Mouse (Mus musculus) MEL (cell line): ENCODE results near the gene Als2cr12. TPM values are rescaled to one million over a fixed set of nuclear protein-coding genes. Genes with fewer than 3 reads are reported as not detected.
A peak's percentile ranks its signal among the peaks of the same experiment; 100 is the strongest.

ENCODE experiments used
- DNase-seq: peaks from one replicate; pipeline ENCODE4 v3.0.0; 2011; ENCODE audit warnings: low read depth, low spot score
- H3K27ac ChIP-seq: 2 replicates; pipeline ENCODE4 v1.5.1; 2012; ENCODE audit warnings: low read depth, mild to moderate bottlenecking, control low read depth, low read length, moderate library complexity; ENCODE audit not compliant: control insufficient read depth
- H3K27me3 ChIP-seq, 2 experiments: fragments of 150-350 bp in 1 of 2; sonication (generic) in 1 of 2; 2 replicates each; pipeline ENCODE4 v1.6.1; 2012; ENCODE audit warnings: low read length in 2 of 2, mild to moderate bottlenecking in 2 of 2, improper control_type of control experiment in 1 of 2, moderate library complexity in 1 of 2; ENCODE audit not compliant: insufficient read depth in 2 of 2, control insufficient read depth in 1 of 2
- H3K36me3 ChIP-seq, 2 experiments: 2 replicates each; pipeline ENCODE4 v1.6.1; 2012 to 2014; ENCODE audit warnings: low read length in 2 of 2, improper control_type of control experiment in 1 of 2, inconsistent platforms in 1 of 2, mild to moderate bottlenecking in 1 of 2; ENCODE audit not compliant: insufficient read depth in 2 of 2, control insufficient read depth in 1 of 2
- H3K4me1 ChIP-seq, 2 experiments: fragments of 150-350 bp in 1 of 2; sonication (generic) in 1 of 2; 2 replicates each; pipeline ENCODE4 v1.6.1; 2012; ENCODE audit warnings: low read length in 2 of 2, improper control_type of control experiment in 1 of 2, mild to moderate bottlenecking in 1 of 2; ENCODE audit not compliant: insufficient read depth in 2 of 2, control insufficient read depth in 1 of 2
- H3K4me3 ChIP-seq, 2 experiments: fragments of 150-350 bp in 1 of 2; sonication (generic) in 1 of 2; 2 replicates each; pipeline ENCODE4 v1.5.1; 2012; ENCODE audit warnings: low read depth in 2 of 2, low read length in 2 of 2, mild to moderate bottlenecking in 2 of 2, moderate library complexity in 2 of 2, control low read depth in 1 of 2, improper control_type of control experiment in 1 of 2; ENCODE audit not compliant: control insufficient read depth in 1 of 2, insufficient read depth in 1 of 2
- H3K79me2 ChIP-seq: 2 replicates; pipeline ENCODE4 v1.6.1; 2012; ENCODE audit warnings: mild to moderate bottlenecking, low read length, moderate library complexity; ENCODE audit not compliant: control insufficient read depth, poor library complexity, insufficient read depth
- H3K9ac ChIP-seq: 2 replicates; pipeline ENCODE4 v1.6.1; 2012; ENCODE audit warnings: low read depth, mild to moderate bottlenecking, control low read depth, low read length, moderate library complexity; ENCODE audit not compliant: control insufficient read depth, poor library complexity, severe bottlenecking
- H3K9me3 ChIP-seq: fragments of 150-350 bp; sonication (generic); replicated peaks from 2 replicates; pipeline ENCODE4 v1.6.1; 2012; ENCODE audit warnings: mild to moderate bottlenecking, low read length, improper control_type of control experiment, moderate library complexity; ENCODE audit not compliant: insufficient read depth
- CHD2 ChIP-seq: IDR thresholded peaks from 2 replicates; pipeline ENCODE4 v1.6.1; 2011; ENCODE audit warnings: low read length, improper control_type of control experiment
- CTCF ChIP-seq, 3 experiments: IDR thresholded peaks in 2 of 3; conservative IDR thresholded peaks in 1 of 3; 2 replicates each; pipeline ENCODE4 v1.5.1; 2011 to 2012; ENCODE audit warnings: low read length in 3 of 3, low read depth in 2 of 3, mild to moderate bottlenecking in 2 of 3, improper control_type of control experiment in 1 of 3, inconsistent platforms in 1 of 3, mixed read lengths in 1 of 3, moderate library complexity in 1 of 3; ENCODE audit not compliant: control insufficient read depth in 1 of 3, insufficient read depth in 1 of 3, poor library complexity in 1 of 3, severe bottlenecking in 1 of 3
- E2F4 ChIP-seq: IDR thresholded peaks from 2 replicates; pipeline ENCODE4 v1.6.1; 2011; ENCODE audit warnings: low read depth, low read length, improper control_type of control experiment, borderline replicate concordance
- EP300 ChIP-seq, 2 experiments: IDR thresholded peaks; 2 replicates each; pipeline ENCODE4 v1.6.1; 2011; ENCODE audit warnings: improper control_type of control experiment in 2 of 2, low read length in 2 of 2, low read depth in 1 of 2, mild to moderate bottlenecking in 1 of 2
- GATA1 ChIP-seq: IDR thresholded peaks from 2 replicates; pipeline ENCODE4 v1.6.1; 2011; ENCODE audit warnings: low read depth, low read length, improper control_type of control experiment
- JUND ChIP-seq: IDR thresholded peaks from 2 replicates; pipeline ENCODE4 v1.6.1; 2011; ENCODE audit warnings: low read depth, mild to moderate bottlenecking, improper control_type of control experiment, low read length
- KAT2A ChIP-seq: conservative IDR thresholded peaks from 2 replicates; pipeline ENCODE4 v1.6.1; 2012; ENCODE audit warnings: low read depth, low read length, improper control_type of control experiment, inconsistent platforms
- MAFK ChIP-seq: IDR thresholded peaks from 2 replicates; pipeline ENCODE4 v1.6.1; 2011; ENCODE audit warnings: low read depth, mild to moderate bottlenecking, low read length, improper control_type of control experiment, borderline replicate concordance
- MAZ ChIP-seq: IDR thresholded peaks from 2 replicates; pipeline ENCODE4 v1.6.1; 2012; ENCODE audit warnings: low read depth, mild to moderate bottlenecking, inconsistent platforms, low read length, improper control_type of control experiment
- MEF2A ChIP-seq: IDR thresholded peaks from 2 replicates; pipeline ENCODE4 v1.6.1; 2014; ENCODE audit warnings: low read depth, mild to moderate bottlenecking, inconsistent platforms, low read length, improper control_type of control experiment; ENCODE audit not compliant: poor library complexity, insufficient replicate concordance, severe bottlenecking; ENCODE audit errors: extremely low read depth
- MYB ChIP-seq: IDR thresholded peaks from 2 replicates; pipeline ENCODE4 v1.6.1; 2011; ENCODE audit warnings: mild to moderate bottlenecking, low read depth, low read length, improper control_type of control experiment
- MYC ChIP-seq: IDR thresholded peaks from 2 replicates; pipeline ENCODE4 v1.6.1; 2011; ENCODE audit warnings: low read depth, mild to moderate bottlenecking, low read length, improper control_type of control experiment, moderate library complexity
- NRF1 ChIP-seq: IDR thresholded peaks from 2 replicates; pipeline ENCODE4 v1.6.1; 2014; ENCODE audit warnings: low read depth, mild to moderate bottlenecking, inconsistent platforms, low read length, improper control_type of control experiment, moderate library complexity; ENCODE audit not compliant: poor library complexity, insufficient read depth, severe bottlenecking
- POLR2AphosphoS2 ChIP-seq: IDR thresholded peaks from 2 replicates; pipeline ENCODE4 v1.6.1; 2011; ENCODE audit warnings: low read length, improper control_type of control experiment
- POLR2AphosphoS5 ChIP-seq: IDR thresholded peaks from 2 replicates; pipeline ENCODE4 v1.6.1; 2012; ENCODE audit warnings: low read depth, borderline replicate concordance, mild to moderate bottlenecking, inconsistent platforms, low read length, moderate library complexity, mixed read lengths
- RAD21 ChIP-seq: IDR thresholded peaks from 2 replicates; pipeline ENCODE4 v1.6.1; 2011; ENCODE audit warnings: mild to moderate bottlenecking, low read depth, low read length, improper control_type of control experiment
- SMC3 ChIP-seq: IDR thresholded peaks from 2 replicates; pipeline ENCODE4 v1.6.1; 2011; ENCODE audit warnings: low read depth, low read length, improper control_type of control experiment
- TCF12 ChIP-seq: IDR thresholded peaks from 2 replicates; pipeline ENCODE4 v1.6.1; 2014; ENCODE audit warnings: low read depth, mild to moderate bottlenecking, inconsistent platforms, low read length, improper control_type of control experiment, moderate library complexity
- UBTF ChIP-seq: IDR thresholded peaks from 2 replicates; pipeline ENCODE4 v1.6.1; 2012; ENCODE audit warnings: low read depth, mild to moderate bottlenecking, inconsistent platforms, low read length, improper control_type of control experiment, moderate library complexity, borderline replicate concordance; ENCODE audit not compliant: insufficient read depth
- USF2 ChIP-seq, 2 experiments: IDR thresholded peaks; 2 replicates each; pipeline ENCODE4 v1.6.1; 2011 to 2012; ENCODE audit warnings: improper control_type of control experiment in 2 of 2, low read length in 2 of 2, borderline replicate concordance in 1 of 2, inconsistent platforms in 1 of 2, low read depth in 1 of 2, mild to moderate bottlenecking in 1 of 2; ENCODE audit not compliant: insufficient read depth in 1 of 2
- ZC3H11A ChIP-seq: IDR thresholded peaks from 2 replicates; pipeline ENCODE4 v1.6.1; 2012; ENCODE audit warnings: low read depth, mild to moderate bottlenecking, inconsistent platforms, low read length, improper control_type of control experiment
- ZNF384 ChIP-seq: IDR thresholded peaks from 2 replicates; pipeline ENCODE4 v1.6.1; 2012; ENCODE audit warnings: low read depth, mild to moderate bottlenecking, inconsistent platforms, low read length, improper control_type of control experiment
- polyA plus RNA-seq, 2 experiments: library from polyadenylated mRNA; stranded (reverse) in 1 of 2; unstranded in 1 of 2; fragments of >175 nt in 1 of 2; fragments of >200 nt in 1 of 2; gene quantifications; 2 replicates each; pipeline versions ENCODE4 v1.2.1 to v1.2.4; 2012; ENCODE audit warnings: low replicate concordance in 2 of 2, low read depth in 1 of 2; ENCODE audit not compliant: insufficient read length in 2 of 2, insufficient read depth in 1 of 2, missing spikeins in 1 of 2
- total RNA-seq: library from RNA; depleted of rRNA; stranded (reverse); fragments of 300-350 nt; gene quantifications from 2 replicates; pipeline ENCODE4 v1.2.3, GENCODE M21; 2012

The Als2cr12 gene
- total and polyA plus RNA-seq, 3 experiments, result not detected

GRCm38 (mm10) chr1:58677575-58677974, 18.2 kb downstream of the Als2cr12 start:
- Histone ChIP-seq H3K79me2 (no peaks in the 10 kb centered on the region), H3K36me3 (peaks cover 0 to 8% of the 10 kb centered on the region in 2 experiments; a peak in 2 of 4 replicates), H3K27ac (no peak overlapping the region), H3K9ac (no peak overlapping the region), H3K4me1 (peaks cover 0 to 13% of the 10 kb centered on the region in 2 experiments; a peak in 2 of 4 replicates), H3K4me3 (no peak overlapping the region), H3K27me3 (no peaks in the 10 kb centered on the region), H3K9me3 (no peaks in the 10 kb centered on the region)
- peak; percentile 69 for DNase-seq
- peak; percentile 63 for TF ChIP-seq SMC3
- TF ChIP-seq USF2 (IDR thresholded peaks at IDR 0.05; ENCODE audit: borderline replicate concordance in 1 of 2, insufficient read depth in 1 of 2, low read depth in 1 of 2, low read length in 2 of 2), result no peak
- no peak for TF ChIP-seq POLR2AphosphoS2
- no peak for TF ChIP-seq JUND
- TF ChIP-seq CTCF (IDR thresholded peaks at IDR 0.05 in 2 of 3, conservative IDR thresholded peaks at IDR 0.05 in 1 of 3; ENCODE audit: control insufficient read depth in 1 of 3, insufficient read depth in 1 of 3, low read depth in 2 of 3, low read length in 3 of 3, poor library complexity in 1 of 3, severe bottlenecking in 1 of 3), result peak; percentile 40 to 58 (median 52)
- TF ChIP-seq ZC3H11A, result peak; percentile 53; the same call in 1 of the 2 replicates
- no peak for TF ChIP-seq EP300 (IDR thresholded peaks at IDR 0.05; ENCODE audit: low read depth in 1 of 2, low read length in 2 of 2)
- no peak for TF ChIP-seq ZNF384
- no peak for TF ChIP-seq MAFK
- no peak for TF ChIP-seq UBTF
- TF ChIP-seq CHD2, result no peak
- no peak for TF ChIP-seq NRF1
- TF ChIP-seq RAD21, result peak; percentile 73
- TF ChIP-seq MEF2A, result no peak

- peaks cover 0 to 8% of the 10 kb centered on the region in 2 experiments; a peak in 2 of 4 replicates for H3K36me3 ChIP-seq
- no peaks in the 10 kb centered on the region; a peak in 1 of 4 replicates for H3K27me3 ChIP-seq
- DNase-seq, result no peak
- no peaks in the 10 kb centered on the region for H3K9me3 ChIP-seq
- H3K4me1 ChIP-seq, result peaks cover 0 to 13% of the 10 kb centered on the region in 2 experiments; a peak in 2 of 4 replicates
- H3K79me2 ChIP-seq, result no peaks in the 10 kb centered on the region
- H3K27ac ChIP-seq, result no peak overlapping the region
- no peak overlapping the region for H3K4me3 ChIP-seq
- no peak for TF ChIP-seq MYB
- TF ChIP-seq GATA1, result no peak
- TF ChIP-seq SMC3, result no peak
- no peak for TF ChIP-seq ZNF384
- no peak for TF ChIP-seq POLR2AphosphoS5
- TF ChIP-seq MAZ, result no peak
- no peak for TF ChIP-seq KAT2A
- TF ChIP-seq EP300 (IDR thresholded peaks at IDR 0.05; ENCODE audit: low read depth in 1 of 2, low read length in 2 of 2), result no peak
- TF ChIP-seq TCF12, result no peak
- TF ChIP-seq E2F4, result no peak
- TF ChIP-seq MYC, result no peak
- no peak overlapping the region for H3K9ac ChIP-seq
These were observed 20.8 kb downstream of the Als2cr12 start for GRCm38 (mm10) chr1:58675011-58675410.
